Comparison of ENCODE assay signal across 17 mouse cellular contexts in genomic region chr15:79577671-79578426, GRCm38 (mm10). TPM values are rescaled to one million over a fixed set of nuclear protein-coding genes. Genes with fewer than 3 reads are reported as not detected.
DNase-seq lines count a peak whose midpoint lies in the region; ATAC-seq lines count a peak whose summit lies in the region.
"Had no signal": no experiment of that assay in that cellular context is flagged by ENCODE, and none has a peak within 500 bp of the region (broad histone marks: within the 10 kb centered on the region; RNA-seq: fewer than 3 reads in every experiment).

No protein-coding gene starts in this region.

- H3K4me2 ChIP-seq in forebrain, embryonic 15.5 days (replicated peaks), result no peak overlapping the region
- H3K4me2 ChIP-seq: intestine, embryonic 15.5 days; lung, embryonic 14.5 days had no signal

- no peaks in the 10 kb centered on the region for H3K4me1 ChIP-seq in forebrain, embryonic 15.5 days
- H3K4me1 ChIP-seq: intestine, embryonic 15.5 days had no signal

- peak; percentile 51 for DNase-seq in right cerebral cortex, adult 18-20 months
- DNase-seq in right cerebral cortex, postnatal 14 days, result no peak
- peak; percentile 23 to 32 for DNase-seq in left cerebral cortex, postnatal 36 days (ENCODE audit: low spot score in 2 of 2)
- DNase-seq in thymus, postnatal 36 days, result peak; percentile 30 to 68
- no peak for DNase-seq in gastrocnemius, postnatal 10 days
- DNase-seq in B cell, adult 2 months, result no peak
- DNase-seq: adrenal gland, postnatal 10 days; cerebellum, adult 11 months; embryo, embryonic 11 days; gastrocnemius, postnatal 25 days; heart, postnatal 10 days; kidney, postnatal 36 days; lung, embryonic 14.5 days had no signal

- H3K36me3 ChIP-seq in forebrain, embryonic 15.5 days, result no peaks in the 10 kb centered on the region
- H3K36me3 ChIP-seq: intestine, embryonic 15.5 days had no signal

- no peak overlapping the region for H3K4me3 ChIP-seq in forebrain, embryonic 15.5 days
- H3K4me3 ChIP-seq: erythroblast, embryonic 14.5 days; intestine, embryonic 15.5 days had no signal

- H3K9ac ChIP-seq in forebrain, embryonic 15.5 days (replicated peaks), result no peak overlapping the region
- H3K9ac ChIP-seq: intestine, embryonic 15.5 days; lung, embryonic 14.5 days had no signal

- H3K9me3 ChIP-seq in forebrain, embryonic 15.5 days, result no peaks in the 10 kb centered on the region
- H3K9me3 ChIP-seq: intestine, embryonic 15.5 days had no signal

- ATAC-seq in activated CD4-positive, CD25-positive, alpha-beta regulatory T cell, adult 4 months, result peak; percentile 76
- no peak for ATAC-seq in forebrain, embryonic 15.5 days (replicated peaks)
- ATAC-seq: intestine, embryonic 15.5 days had no signal

- H3K27me3 ChIP-seq in forebrain, embryonic 15.5 days, result no peaks in the 10 kb centered on the region
- H3K27me3 ChIP-seq: intestine, embryonic 15.5 days had no signal

- WGBS in forebrain, embryonic 15.5 days, result 47% methylated on average over 6 of the region's 6 CpGs

- intact Hi-C loops in left cerebral cortex, postnatal 36 days (cut with DNase I), result no loop called here

- H3K27ac ChIP-seq in forebrain, embryonic 15.5 days (replicated peaks), result no peak overlapping the region
- H3K27ac ChIP-seq: intestine, embryonic 15.5 days had no signal

RNA-seq across cellular contexts. Expression of gene Dmc1, which starts 27.1 kb away (rescaled TPM):
- not detected for polyA plus RNA-seq in activated CD4-positive, CD25-positive, alpha-beta regulatory T cell, adult 4 months (2017; shearing (Covaris generic))
- 1 to 10 TPM; 1.3 to 1.4 TPM for total RNA-seq in left cerebral cortex, postnatal 36 days (2021)
- 1 to 10 TPM in 1 of 2 experiments, under 1 TPM in 1; 0.40 to 1.0 TPM for total RNA-seq in gastrocnemius, postnatal 10 days (2021)
- 0.59 and 0.67 TPM in 2 replicates for polyA plus RNA-seq in forebrain, embryonic 15.5 days (2015; fragmentation: Nextera tagmentation; extraction: Ambion mirVana)
- total RNA-seq: gastrocnemius, postnatal 25 days had no signal
- polyA plus RNA-seq: erythroblast, embryonic 14.5 days had no signal

RNA-seq across cellular contexts. Expression of gene Ddx17, which starts 31.3 kb away (rescaled TPM):
- polyA plus RNA-seq in activated CD4-positive, CD25-positive, alpha-beta regulatory T cell, adult 4 months (2017; shearing (Covaris generic)), result 10 to 100 TPM; 28.3 to 33.9 TPM
- total RNA-seq in left cerebral cortex, postnatal 36 days (2021), result 100 to 1,000 TPM; 265 to 366 TPM
- 100 to 1,000 TPM in 1 of 2 experiments, 10 to 100 TPM in 1; 94.8 to 163 TPM for total RNA-seq in gastrocnemius, postnatal 10 days (2021)
- polyA plus RNA-seq in forebrain, embryonic 15.5 days (2015; fragmentation: Nextera tagmentation; extraction: Ambion mirVana), result 60.1 and 63.7 TPM in 2 replicates

Comparison
In these comparisons a context has a peak if more than half of its experiments do, and no peak if none do; other contexts are left out.
1. DNase-seq: peak in right cerebral cortex, adult 18-20 months (single experiment), left cerebral cortex, postnatal 36 days (2 of 2) and thymus, postnatal 36 days (2 of 2); none in right cerebral cortex, postnatal 14 days (single experiment), gastrocnemius, postnatal 10 days (single experiment) and B cell, adult 2 months (0 of 2).